ENCODE assay signal across 15 mouse cellular contexts in the genomic region with DNA sequence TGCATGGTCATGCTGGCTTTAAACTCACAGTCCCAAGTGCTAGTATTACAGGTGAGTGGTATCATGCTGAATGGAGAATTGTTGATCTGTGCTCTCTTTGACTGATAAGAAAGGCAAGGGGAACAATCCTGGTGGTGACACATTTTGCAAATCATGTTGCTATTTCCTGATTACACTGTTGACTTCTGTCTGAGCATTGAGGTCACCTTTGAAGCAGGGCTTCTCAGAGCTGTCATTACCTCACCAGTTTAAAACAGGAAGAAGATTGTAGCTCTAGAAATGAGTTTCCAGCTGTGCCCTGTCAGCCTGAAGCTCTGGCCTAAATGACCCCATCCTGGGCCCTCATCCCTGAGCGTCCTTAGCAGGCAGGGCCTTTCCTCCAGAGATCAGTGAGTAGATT. TPM values are rescaled to one million over a fixed set of nuclear protein-coding genes. Genes with fewer than 3 reads are reported as not detected.
A peak's percentile ranks its signal among the peaks of the same experiment; 100 is the strongest.
DNase-seq lines count a peak whose midpoint lies in the region; ATAC-seq lines count a peak whose summit lies in the region.
"Had no signal": no experiment of that assay in that cellular context is flagged by ENCODE, and none has a peak within 500 bp of the region (broad histone marks: within the 10 kb centered on the region; RNA-seq: fewer than 3 reads in every experiment).

No protein-coding gene starts in this region.

- no peaks in the 10 kb centered on the region for H3K4me1 ChIP-seq in midbrain, embryonic 11.5 days (ENCODE audit: control insufficient read depth, insufficient read depth, low read length)
- no peaks in the 10 kb centered on the region for H3K4me1 ChIP-seq in midbrain, embryonic 13.5 days (replicated peaks)
- no peaks in the 10 kb centered on the region for H3K4me1 ChIP-seq in hindbrain, embryonic 13.5 days (replicated peaks)
- H3K4me1 ChIP-seq in hindbrain, embryonic 12.5 days: no peaks in the 10 kb centered on the region

- no peak for ATAC-seq in midbrain, embryonic 11.5 days (ENCODE audit: low FRiP score)
- ATAC-seq in midbrain, embryonic 13.5 days: no peak
- ATAC-seq in CD4-positive, CD25-positive, alpha-beta regulatory T cell, adult 4 months: peak; percentile 79
- peak; percentile 19; the same call in 1 of the 2 replicates for ATAC-seq in common myeloid progenitor, adult 5-6 weeks (replicated peaks; ENCODE audit: low read depth, poor library complexity, severe bottlenecking)
- ATAC-seq in neutrophil, adult 5-6 weeks (ENCODE audit: extremely low read depth, insufficient number of reproducible peaks, low FRiP score, poor library complexity, severe bottlenecking): peak; percentile 79
- no peak for ATAC-seq in hindbrain, embryonic 13.5 days (ENCODE audit: low FRiP score)
- no peak for ATAC-seq in hindbrain, embryonic 12.5 days (ENCODE audit: low FRiP score)
- ATAC-seq: liver, embryonic 12.5 days had no signal

- no peak overlapping the region for H3K4me2 ChIP-seq in midbrain, embryonic 11.5 days
- no peak overlapping the region for H3K4me2 ChIP-seq in midbrain, embryonic 13.5 days (replicated peaks)
- H3K4me2 ChIP-seq in hindbrain, embryonic 13.5 days: no peak overlapping the region
- no peak overlapping the region for H3K4me2 ChIP-seq in hindbrain, embryonic 12.5 days (replicated peaks)
- H3K4me2 ChIP-seq: liver, embryonic 12.5 days had no signal

- no peak overlapping the region for H3K27ac ChIP-seq in midbrain, embryonic 11.5 days (ENCODE audit: low read depth, low read length)
- no peak overlapping the region for H3K27ac ChIP-seq in midbrain, embryonic 13.5 days
- H3K27ac ChIP-seq in hindbrain, embryonic 13.5 days: no peak overlapping the region
- no peak overlapping the region for H3K27ac ChIP-seq in hindbrain, embryonic 12.5 days
- H3K27ac ChIP-seq: liver, embryonic 12.5 days; macrophage had no signal

- no peak overlapping the region for H3K9ac ChIP-seq in midbrain, embryonic 11.5 days (ENCODE audit: low read length)
- no peak overlapping the region for H3K9ac ChIP-seq in midbrain, embryonic 13.5 days (replicated peaks)
- no peak overlapping the region for H3K9ac ChIP-seq in hindbrain, embryonic 13.5 days
- H3K9ac ChIP-seq in hindbrain, embryonic 12.5 days: no peak overlapping the region
- H3K9ac ChIP-seq: liver, embryonic 12.5 days had no signal

- no peak overlapping the region for H3K4me3 ChIP-seq in midbrain, embryonic 11.5 days (ENCODE audit: low read depth, low read length)
- no peak overlapping the region for H3K4me3 ChIP-seq in midbrain, embryonic 13.5 days (replicated peaks)
- no peak overlapping the region for H3K4me3 ChIP-seq in hindbrain, embryonic 13.5 days
- no peak overlapping the region for H3K4me3 ChIP-seq in hindbrain, embryonic 12.5 days
- H3K4me3 ChIP-seq: liver, embryonic 12.5 days had no signal

- DNase-seq in midbrain, embryonic 11.5 days (ENCODE audit: low spot score, missing footprints): peak; percentile 76
- DNase-seq: adrenal gland, postnatal 10 days; cerebellum, postnatal 36 days; heart, postnatal 4 days; kidney, adult 2 months; kidney, postnatal 36 days; right cerebral cortex, postnatal 14 days had no signal

- peaks cover 10% of the 10 kb centered on the region for H3K9me3 ChIP-seq in midbrain, embryonic 11.5 days (ENCODE audit: control insufficient read depth, low read length)
- H3K9me3 ChIP-seq in midbrain, embryonic 13.5 days: peaks cover 14% of the 10 kb centered on the region
- peaks cover 16% of the 10 kb centered on the region for H3K9me3 ChIP-seq in hindbrain, embryonic 13.5 days
- H3K9me3 ChIP-seq in hindbrain, embryonic 12.5 days (replicated peaks): peaks cover 24% of the 10 kb centered on the region
- H3K9me3 ChIP-seq: liver, embryonic 12.5 days had no signal

- no peaks in the 10 kb centered on the region for H3K36me3 ChIP-seq in midbrain, embryonic 11.5 days (ENCODE audit: control insufficient read depth, insufficient read depth, low read length)
- H3K36me3 ChIP-seq in midbrain, embryonic 13.5 days: no peaks in the 10 kb centered on the region
- H3K36me3 ChIP-seq in hindbrain, embryonic 13.5 days: no peaks in the 10 kb centered on the region
- no peaks in the 10 kb centered on the region for H3K36me3 ChIP-seq in hindbrain, embryonic 12.5 days
- H3K36me3 ChIP-seq: liver, embryonic 12.5 days had no signal

- 63% methylated on average over 1 of the region's 1 CpGs for WGBS in midbrain, embryonic 11.5 days
- 62% methylated on average over 1 of the region's 1 CpGs for WGBS in midbrain, embryonic 13.5 days
- WGBS in hindbrain, embryonic 13.5 days: 78% methylated on average over 1 of the region's 1 CpGs
- WGBS in hindbrain, embryonic 12.5 days: 78% methylated on average over 1 of the region's 1 CpGs

- H3K27me3 ChIP-seq in midbrain, embryonic 11.5 days (ENCODE audit: control insufficient read depth, insufficient read depth, low read length): no peaks in the 10 kb centered on the region
- H3K27me3 ChIP-seq in midbrain, embryonic 13.5 days: no peaks in the 10 kb centered on the region
- H3K27me3 ChIP-seq in hindbrain, embryonic 13.5 days: no peaks in the 10 kb centered on the region
- H3K27me3 ChIP-seq in hindbrain, embryonic 12.5 days: no peaks in the 10 kb centered on the region
- H3K27me3 ChIP-seq: liver, embryonic 12.5 days had no signal

RNA-seq across cellular contexts. Expression of gene Itgal, which starts 8.1 kb away (rescaled TPM):
- 0.63 and 0.69 TPM in 2 replicates for polyA plus RNA-seq in midbrain, embryonic 11.5 days (2014; fragmentation: Nextera tagmentation; extraction: Ambion mirVana)
- 0.30 TPM in 2 replicates for polyA plus RNA-seq in midbrain, embryonic 13.5 days (2015; fragmentation: Nextera tagmentation; extraction: Ambion mirVana)
- polyA plus RNA-seq in CD4-positive, CD25-positive, alpha-beta regulatory T cell, adult 4 months (2017; shearing (Covaris generic)): 100 to 1,000 TPM; 169 to 297 TPM
- 26.1 and 31.6 TPM in 2 replicates for total RNA-seq in common myeloid progenitor, adult 5-6 weeks (2017)
- 144 and 148 TPM in 2 replicates for total RNA-seq in neutrophil, adult 5-6 weeks (2017)
- polyA plus RNA-seq in hindbrain, embryonic 13.5 days (2015; fragmentation: Nextera tagmentation; extraction: Ambion mirVana): 0.32 and 0.38 TPM in 2 replicates
- polyA plus RNA-seq in hindbrain, embryonic 12.5 days (2016; fragmentation: Nextera tagmentation; extraction: Ambion mirVana): 0.46 and 0.52 TPM in 2 replicates

RNA-seq across cellular contexts. Expression of gene Sephs2, which starts 14.1 kb away (rescaled TPM):
- 79.0 and 84.5 TPM in 2 replicates for polyA plus RNA-seq in midbrain, embryonic 11.5 days (2014; fragmentation: Nextera tagmentation; extraction: Ambion mirVana)
- polyA plus RNA-seq in midbrain, embryonic 13.5 days (2015; fragmentation: Nextera tagmentation; extraction: Ambion mirVana): 52.4 and 54.0 TPM in 2 replicates
- 10 to 100 TPM; 17.3 to 23.4 TPM for polyA plus RNA-seq in CD4-positive, CD25-positive, alpha-beta regulatory T cell, adult 4 months (2017; shearing (Covaris generic))
- total RNA-seq in common myeloid progenitor, adult 5-6 weeks (2017): 99.1 and 102 TPM in 2 replicates
- total RNA-seq in neutrophil, adult 5-6 weeks (2017): 193 and 208 TPM in 2 replicates
- 59.7 and 60.7 TPM in 2 replicates for polyA plus RNA-seq in hindbrain, embryonic 13.5 days (2015; fragmentation: Nextera tagmentation; extraction: Ambion mirVana)
- 66.5 and 69.3 TPM in 2 replicates for polyA plus RNA-seq in hindbrain, embryonic 12.5 days (2016; fragmentation: Nextera tagmentation; extraction: Ambion mirVana)

RNA-seq across cellular contexts. Expression of gene Dctpp1, which starts 27.4 kb away (rescaled TPM):
- 235 and 254 TPM in 2 replicates for polyA plus RNA-seq in midbrain, embryonic 11.5 days (2014; fragmentation: Nextera tagmentation; extraction: Ambion mirVana)
- 142 and 143 TPM in 2 replicates for polyA plus RNA-seq in midbrain, embryonic 13.5 days (2015; fragmentation: Nextera tagmentation; extraction: Ambion mirVana)
- polyA plus RNA-seq in CD4-positive, CD25-positive, alpha-beta regulatory T cell, adult 4 months (2017; shearing (Covaris generic)): 10 to 100 TPM; 39.7 to 50.1 TPM
- 85.1 and 88.3 TPM in 2 replicates for total RNA-seq in common myeloid progenitor, adult 5-6 weeks (2017)
- 6.8 and 8.0 TPM in 2 replicates for total RNA-seq in neutrophil, adult 5-6 weeks (2017)
- polyA plus RNA-seq in hindbrain, embryonic 13.5 days (2015; fragmentation: Nextera tagmentation; extraction: Ambion mirVana): 121 and 124 TPM in 2 replicates
- 123 and 147 TPM in 2 replicates for polyA plus RNA-seq in hindbrain, embryonic 12.5 days (2016; fragmentation: Nextera tagmentation; extraction: Ambion mirVana)

RNA-seq across cellular contexts. Expression of gene Zfp771, which starts 43.9 kb away (rescaled TPM):
- 49.3 and 54.0 TPM in 2 replicates for polyA plus RNA-seq in midbrain, embryonic 11.5 days (2014; fragmentation: Nextera tagmentation; extraction: Ambion mirVana)
- 50.5 and 59.7 TPM in 2 replicates for polyA plus RNA-seq in midbrain, embryonic 13.5 days (2015; fragmentation: Nextera tagmentation; extraction: Ambion mirVana)
- 1 to 10 TPM; 1.3 to 1.6 TPM for polyA plus RNA-seq in CD4-positive, CD25-positive, alpha-beta regulatory T cell, adult 4 months (2017; shearing (Covaris generic))
- total RNA-seq in common myeloid progenitor, adult 5-6 weeks (2017): 6.3 and 8.9 TPM in 2 replicates
- total RNA-seq in neutrophil, adult 5-6 weeks (2017): 6.1 and 7.4 TPM in 2 replicates
- polyA plus RNA-seq in hindbrain, embryonic 13.5 days (2015; fragmentation: Nextera tagmentation; extraction: Ambion mirVana): 54.4 and 57.4 TPM in 2 replicates
- 61.3 and 62.8 TPM in 2 replicates for polyA plus RNA-seq in hindbrain, embryonic 12.5 days (2016; fragmentation: Nextera tagmentation; extraction: Ambion mirVana)

RNA-seq across cellular contexts. Expression of gene Sept1, which starts 55.0 kb away (rescaled TPM):
- 24.6 and 29.8 TPM in 2 replicates for polyA plus RNA-seq in midbrain, embryonic 11.5 days (2014; fragmentation: Nextera tagmentation; extraction: Ambion mirVana)
- 27.1 and 28.3 TPM in 2 replicates for polyA plus RNA-seq in midbrain, embryonic 13.5 days (2015; fragmentation: Nextera tagmentation; extraction: Ambion mirVana)
- polyA plus RNA-seq in CD4-positive, CD25-positive, alpha-beta regulatory T cell, adult 4 months (2017; shearing (Covaris generic)): 100 to 1,000 TPM; 819 to 912 TPM
- 62.7 and 63.2 TPM in 2 replicates for total RNA-seq in common myeloid progenitor, adult 5-6 weeks (2017)
- total RNA-seq in neutrophil, adult 5-6 weeks (2017): 189 and 198 TPM in 2 replicates
- polyA plus RNA-seq in hindbrain, embryonic 13.5 days (2015; fragmentation: Nextera tagmentation; extraction: Ambion mirVana): 21.8 and 23.1 TPM in 2 replicates
- 32.7 and 33.2 TPM in 2 replicates for polyA plus RNA-seq in hindbrain, embryonic 12.5 days (2016; fragmentation: Nextera tagmentation; extraction: Ambion mirVana)

Comparison
In these comparisons a context has a peak if more than half of its experiments do, and no peak if none do; other contexts are left out.
1. ATAC-seq: peak in CD4-positive, CD25-positive, alpha-beta regulatory T cell, adult 4 months (single experiment), common myeloid progenitor, adult 5-6 weeks (single experiment) and neutrophil, adult 5-6 weeks (single experiment); none in midbrain, embryonic 11.5 days (single experiment), midbrain, embryonic 13.5 days (single experiment), hindbrain, embryonic 13.5 days (single experiment) and hindbrain, embryonic 12.5 days (single experiment).
2. RNA of gene Itgal, which starts 8.1 kb away (polyA plus RNA-seq): 169 to 297 TPM in CD4-positive, CD25-positive, alpha-beta regulatory T cell, adult 4 months; 0.63 to 0.69 TPM in midbrain, embryonic 11.5 days, 0.46 to 0.52 TPM in hindbrain, embryonic 12.5 days, 0.32 to 0.38 TPM in hindbrain, embryonic 13.5 days and 0.30 TPM in midbrain, embryonic 13.5 days; every median in the first group is over 100 times any median in the second.